Mouse (Mus musculus) brain, embryonic 14.5 days (tissue): ENCODE data around the gene Kank4.

Experiments
- CTCF ChIP-seq: fragments of 200-500 bp; IDR thresholded peaks from 2 replicates; pipeline ENCODE4 v1.5.1; 2012; ENCODE audit warnings: inconsistent platforms, mild to moderate bottlenecking, moderate library complexity, borderline replicate concordance; ENCODE audit not compliant: insufficient read depth, insufficient read length; ENCODE audit errors: extremely low read depth
- POLR2A ChIP-seq: fragments of 200-500 bp; IDR thresholded peaks from 2 replicates; pipeline ENCODE4 v1.6.1; 2012; ENCODE audit warnings: mild to moderate bottlenecking, inconsistent platforms, borderline replicate concordance; ENCODE audit not compliant: poor library complexity, insufficient read depth, insufficient read length, severe bottlenecking; ENCODE audit errors: extremely low read depth

- no peak for TF ChIP-seq POLR2A
- TF ChIP-seq CTCF, result no peak
Observed at GRCm38 (mm10) chr4:98786281-98786680, 31.1 kb downstream of the Kank4 start.
